Mouse (Mus musculus) cerebellum, postnatal 25 days (tissue): ENCODE data around the gene Cox8b.

ENCODE experiments used
- DNase-seq, 2 experiments: peaks; one replicate each; pipeline ENCODE4 v3.0.0; 2021; ENCODE audit warnings: mixed read lengths in 2 of 2

Gene Cox8b

DNA sequence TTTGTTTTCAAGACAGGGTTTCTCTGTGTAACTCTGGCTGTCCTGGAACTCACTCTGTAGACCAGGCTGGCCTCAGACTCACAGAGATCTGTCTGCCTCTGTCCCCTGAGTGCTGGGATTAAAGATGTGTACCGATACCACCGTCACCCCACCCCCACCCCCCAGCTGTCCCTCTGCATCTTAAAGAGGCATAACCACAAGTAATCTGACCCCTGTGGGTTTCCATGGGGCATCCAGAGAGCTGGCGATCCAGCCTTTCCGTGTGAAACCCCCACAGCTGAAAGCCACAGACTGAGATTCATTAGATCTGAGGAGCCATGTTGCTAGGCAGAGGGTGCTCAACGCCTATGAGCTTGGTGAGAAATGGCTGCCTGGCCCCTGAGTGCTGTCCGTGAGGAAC is 40.2 kb downstream of the Cox8b start:
- DNase-seq = no peak

DNA sequence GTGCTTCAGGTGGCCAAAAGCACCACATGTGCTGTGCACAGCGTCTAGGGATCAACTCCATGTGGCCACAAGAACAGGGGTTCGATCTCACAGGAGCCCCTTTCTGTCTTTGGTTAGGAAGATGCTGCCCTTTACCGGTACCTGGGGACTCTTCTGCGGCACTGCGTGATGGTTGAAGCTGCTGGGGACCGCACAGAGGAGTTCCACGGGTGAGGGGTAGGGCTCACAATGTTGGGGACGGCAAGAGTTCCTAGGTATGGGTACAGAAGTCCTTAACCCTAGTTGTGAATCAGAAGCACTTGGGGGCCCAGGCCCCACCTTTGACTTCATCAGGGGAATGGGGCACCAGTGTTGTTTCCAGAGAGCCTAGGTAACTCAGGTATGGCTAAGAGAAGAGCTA is 41.5 kb downstream of the Cox8b start:
- DNase-seq = no peak

DNA sequence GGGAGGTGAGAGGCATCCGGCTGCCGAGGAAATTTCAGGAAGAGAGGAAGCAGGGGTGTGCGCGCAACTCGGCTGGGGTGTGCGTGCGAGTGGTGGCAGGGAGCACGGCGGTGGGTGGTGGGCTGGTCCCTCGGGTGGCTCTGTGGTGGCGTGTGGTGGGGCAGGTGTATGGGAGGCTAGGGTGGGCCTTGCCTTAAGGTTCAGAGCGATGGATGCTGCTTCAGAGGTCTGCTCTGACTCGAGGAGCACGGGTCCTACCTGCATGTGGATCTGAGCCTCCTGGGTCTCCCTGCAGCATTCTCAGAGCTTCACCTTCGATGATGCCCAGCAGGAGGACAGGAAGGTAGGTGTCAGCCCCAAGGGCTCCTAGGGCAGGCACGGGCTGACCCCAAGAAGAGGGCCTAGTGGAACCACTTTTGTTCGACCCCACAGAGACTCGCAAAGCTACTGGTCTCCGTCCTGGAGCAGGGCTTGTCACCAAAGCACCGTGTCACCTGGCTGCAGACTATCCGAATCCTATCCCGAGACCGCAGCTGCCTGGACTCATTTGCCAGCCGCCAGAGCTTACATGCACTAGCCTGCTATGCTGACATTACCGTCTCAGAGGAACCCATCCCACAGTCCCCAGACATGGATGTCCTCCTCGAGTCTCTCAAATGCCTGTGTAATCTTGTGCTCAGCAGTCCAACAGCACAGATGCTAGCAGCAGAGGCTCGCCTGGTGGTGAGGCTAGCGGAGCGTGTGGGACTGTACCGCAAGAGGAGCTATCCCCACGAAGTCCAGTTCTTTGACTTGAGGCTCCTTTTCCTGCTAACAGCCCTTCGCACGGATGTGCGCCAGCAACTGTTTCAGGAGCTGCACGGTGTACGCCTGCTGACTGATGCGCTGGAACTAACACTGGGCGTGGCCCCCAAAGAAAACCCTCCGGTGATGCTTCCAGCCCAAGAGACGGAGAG is 42.4 kb downstream of the Cox8b start, which contains the start of gene Bet1l:
TSS of gene Bet1l (minus strand) at position 28 of the 956 bp plus-strand sequence.
- peak; percentile 36 to 40 for DNase-seq

- DNase-seq = peak; percentile 90 to 92
These were observed 43.3 kb downstream of the Cox8b start, which contains the start of gene Ric8a for GRCm38 (mm10) chr7:140856785-140857549. Gene Ric8a (plus strand): TSS chr7:140856957.

GRCm38 (mm10) chr7:140855860-140856784 is 44.1 kb downstream of the Cox8b start, which contains the start of gene Gm45785:
Gene Gm45785 (minus strand): TSS chr7:140856331.
- DNase-seq = peak; percentile 85 to 87

- no peak for DNase-seq
These were observed 45.1 kb downstream of the Cox8b start for GRCm38 (mm10) chr7:140855181-140855580.

GRCm38 (mm10) chr7:140854483-140854882 is 45.8 kb downstream of the Cox8b start:
- DNase-seq = no peak

- DNase-seq = no peak
These were observed 46.9 kb downstream of the Cox8b start for GRCm38 (mm10) chr7:140853386-140853785.

GRCm38 (mm10) chr7:140851916-140852315 is 48.3 kb downstream of the Cox8b start:
- no peak for DNase-seq
